Mouse (Mus musculus): ENCODE measurements at regions not wholly inside any gene's neighbourhood (a gene's known extent, or its start where the extent isn't known, plus 50 kb on each side); places are given as distances from the start of the nearest gene placed in this dataset.

- H3K36me3 ChIP-seq: no peaks in the 10 kb centered on the region
- no peaks in the 10 kb centered on the region for H3K27me3 ChIP-seq
- no peak overlapping the region for H3K4me2 ChIP-seq
- H3K27ac ChIP-seq: no peak overlapping the region
- no peak overlapping the region for H3K4me3 ChIP-seq
- ATAC-seq (ENCODE audit: insufficient number of reproducible peaks, low FRiP score, low TSS enrichment, low read depth): no peak
- WGBS: 24% methylated on average over 6 of the region's 6 CpGs
- H3K4me1 ChIP-seq: no peaks in the 10 kb centered on the region
- H3K9ac ChIP-seq: no peak overlapping the region
- no peaks in the 10 kb centered on the region for H3K9me3 ChIP-seq
Measured at GRCm38 (mm10) chr6:103318081-103318480, 192.3 kb upstream of the Chl1 start.

DNA sequence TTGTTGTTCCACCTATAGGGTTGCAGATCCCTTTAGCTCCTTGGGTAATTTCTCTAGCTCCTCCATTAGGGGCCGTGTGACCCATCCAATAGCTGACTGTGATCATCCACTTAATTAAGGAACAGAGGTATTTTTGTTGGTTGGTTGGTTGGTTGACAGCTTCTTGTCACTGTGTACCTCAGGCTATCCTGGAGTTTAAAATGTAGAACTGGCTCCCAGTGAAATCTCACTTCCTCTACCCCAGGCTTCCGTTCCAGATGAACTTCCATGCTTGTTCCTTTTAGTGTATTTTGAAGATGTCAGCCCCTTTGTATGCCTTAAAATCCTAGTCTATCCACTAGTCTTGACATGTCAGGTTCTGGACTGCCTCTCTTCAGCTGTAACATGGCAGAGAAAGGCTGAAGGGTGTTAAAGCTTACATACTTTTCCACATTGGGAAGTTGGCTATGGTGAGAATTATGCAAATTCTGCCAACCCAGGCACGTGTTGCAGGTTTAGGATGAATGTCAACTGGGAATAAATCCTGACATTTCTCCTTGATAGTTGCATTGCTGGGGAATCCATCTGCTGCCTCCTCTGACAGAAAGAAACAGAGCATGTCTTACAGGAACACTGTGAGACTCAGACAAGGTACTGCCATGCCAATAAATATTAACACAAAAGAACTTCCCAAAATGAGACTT lies 191.6 kb upstream of the Chl1 start:
- Histone ChIP-seq H3K4me1 (no peaks in the 10 kb centered on the region), H3K27me3 (no peaks in the 10 kb centered on the region), H3K4me3 (no peak overlapping the region), H3K4me2 (no peak overlapping the region), H3K9ac (no peak overlapping the region), H3K9me3 (no peaks in the 10 kb centered on the region), H3K27ac (no peak overlapping the region), H3K36me3 (no peaks in the 10 kb centered on the region)
- 65% methylated on average over 3 of the region's 3 CpGs for WGBS
- ATAC-seq (ENCODE audit: insufficient number of reproducible peaks, low FRiP score, low TSS enrichment, low read depth): no peak

DNA sequence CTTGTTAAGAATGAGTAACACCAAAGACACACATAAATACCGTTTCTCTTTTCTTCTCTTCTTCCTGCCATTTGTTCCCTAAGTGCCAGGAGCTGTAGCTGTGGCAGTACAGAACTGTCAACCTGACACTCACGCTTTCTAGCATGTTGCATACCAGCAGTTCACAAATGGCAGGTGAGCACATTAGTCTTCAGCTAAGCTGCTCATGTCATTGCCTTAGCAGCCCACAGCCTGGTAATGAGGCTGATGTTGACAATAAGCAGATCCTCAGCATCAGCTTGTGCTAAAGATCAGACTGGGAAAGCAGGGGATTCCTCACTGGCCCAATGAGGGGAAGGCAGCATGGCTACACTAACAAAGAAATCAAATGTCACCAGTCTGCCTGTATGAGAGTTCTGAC lies 190.4 kb upstream of the Chl1 start:
- no peaks in the 10 kb centered on the region for H3K9me3 ChIP-seq
- WGBS: 35% methylated on average over 2 of the region's 2 CpGs
- H3K4me2 ChIP-seq: no peak overlapping the region
- H3K9ac ChIP-seq: no peak overlapping the region
- H3K27me3 ChIP-seq: no peaks in the 10 kb centered on the region
- H3K27ac ChIP-seq: no peak overlapping the region
- no peak overlapping the region for H3K4me3 ChIP-seq
- H3K36me3 ChIP-seq: no peaks in the 10 kb centered on the region
- ATAC-seq (ENCODE audit: insufficient number of reproducible peaks, low FRiP score, low TSS enrichment, low read depth): no peak
- no peaks in the 10 kb centered on the region for H3K4me1 ChIP-seq

DNA sequence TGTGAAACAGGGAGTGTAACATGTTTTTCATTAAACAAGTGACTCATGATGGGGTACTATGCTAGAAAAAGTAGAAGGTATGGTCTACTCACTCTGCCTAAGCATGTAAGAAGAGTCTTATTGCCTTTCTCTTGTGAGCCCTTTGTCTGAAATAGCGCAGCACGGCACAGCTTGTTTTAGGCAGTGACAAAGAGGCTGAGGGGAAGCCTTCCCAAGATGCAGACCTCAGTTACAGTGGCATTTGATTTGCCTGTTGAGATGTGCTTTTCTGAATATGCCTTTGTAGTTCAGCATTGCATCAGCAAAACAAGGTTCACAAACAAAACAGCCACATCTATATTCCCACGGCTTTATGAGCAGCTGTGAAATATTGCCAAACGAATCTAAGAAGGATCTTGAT lies 189.8 kb upstream of the Chl1 start:
- WGBS: 65% methylated on average over 4 of the region's 4 CpGs
- Histone ChIP-seq H3K27me3 (no peaks in the 10 kb centered on the region), H3K9me3 (no peaks in the 10 kb centered on the region), H3K4me1 (no peaks in the 10 kb centered on the region), H3K9ac (no peak overlapping the region), H3K36me3 (no peaks in the 10 kb centered on the region), H3K4me2 (no peak overlapping the region), H3K27ac (no peak overlapping the region), H3K4me3 (no peak overlapping the region)
- no peak for ATAC-seq (ENCODE audit: insufficient number of reproducible peaks, low FRiP score, low TSS enrichment, low read depth)

GRCm38 (mm10) chr6:103321058-103321457 lies 189.3 kb upstream of the Chl1 start:
- ATAC-seq (ENCODE audit: insufficient number of reproducible peaks, low FRiP score, low TSS enrichment, low read depth): no peak
- 85% methylated on average over 2 of the region's 2 CpGs for WGBS
- no peak overlapping the region for H3K27ac ChIP-seq
- H3K9ac ChIP-seq: no peak overlapping the region
- H3K36me3 ChIP-seq: no peaks in the 10 kb centered on the region
- H3K9me3 ChIP-seq: no peaks in the 10 kb centered on the region
- no peak overlapping the region for H3K4me2 ChIP-seq
- H3K4me1 ChIP-seq: no peaks in the 10 kb centered on the region
- no peak overlapping the region for H3K4me3 ChIP-seq
- no peaks in the 10 kb centered on the region for H3K27me3 ChIP-seq

- no peak for ATAC-seq (ENCODE audit: insufficient number of reproducible peaks, low FRiP score, low TSS enrichment, low read depth)
- Histone ChIP-seq H3K4me3 (no peak overlapping the region), H3K36me3 (no peaks in the 10 kb centered on the region), H3K9ac (no peak overlapping the region), H3K4me1 (no peaks in the 10 kb centered on the region), H3K27me3 (no peaks in the 10 kb centered on the region), H3K9me3 (no peaks in the 10 kb centered on the region), H3K27ac (no peak overlapping the region), H3K4me2 (no peak overlapping the region)
Measured at GRCm38 (mm10) chr6:103322442-103322841, 187.9 kb upstream of the Chl1 start.

GRCm38 (mm10) chr6:103335683-103336082 lies 174.7 kb upstream of the Chl1 start:
- Histone ChIP-seq H3K4me1 (no peaks in the 10 kb centered on the region), H3K27ac (no peak overlapping the region), H3K9ac (no peak overlapping the region), H3K27me3 (no peaks in the 10 kb centered on the region), H3K36me3 (no peaks in the 10 kb centered on the region), H3K4me2 (no peak overlapping the region), H3K4me3 (no peak overlapping the region), H3K9me3 (no peaks in the 10 kb centered on the region)
- no peak for ATAC-seq (ENCODE audit: insufficient number of reproducible peaks, low FRiP score, low TSS enrichment, low read depth)

- no peaks in the 10 kb centered on the region for H3K36me3 ChIP-seq
- H3K27me3 ChIP-seq: no peaks in the 10 kb centered on the region
- H3K4me2 ChIP-seq: no peak overlapping the region
- H3K9ac ChIP-seq: no peak overlapping the region
- no peak overlapping the region for H3K4me3 ChIP-seq
- H3K4me1 ChIP-seq: no peaks in the 10 kb centered on the region
- H3K27ac ChIP-seq: no peak overlapping the region
- no peak for ATAC-seq (ENCODE audit: insufficient number of reproducible peaks, low FRiP score, low TSS enrichment, low read depth)
- H3K9me3 ChIP-seq: no peaks in the 10 kb centered on the region
- WGBS: 62% methylated on average over 7 of the region's 7 CpGs
Measured at GRCm38 (mm10) chr6:103339961-103340732, 170.2 kb upstream of the Chl1 start.

DNA sequence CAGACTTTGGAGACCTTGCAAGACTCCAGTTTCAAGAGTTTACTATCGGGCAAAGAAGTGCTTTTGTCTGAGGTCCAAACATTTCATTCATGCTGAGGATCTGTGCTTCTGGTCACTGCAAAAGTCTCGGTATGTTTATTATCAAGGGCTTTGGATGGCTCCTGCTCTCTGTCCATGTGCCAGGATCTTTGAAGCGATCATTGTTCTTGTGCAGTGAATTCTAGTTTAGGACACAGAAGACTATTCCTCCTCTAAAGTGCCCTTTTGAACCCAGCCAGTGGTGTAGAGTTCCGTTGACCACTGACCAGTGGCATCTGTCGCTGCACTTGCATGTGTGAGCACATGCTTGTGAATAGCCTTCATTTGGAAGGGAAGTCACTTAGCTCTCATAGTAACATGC lies 166.9 kb upstream of the Chl1 start:
- Histone ChIP-seq H3K27me3 (no peaks in the 10 kb centered on the region), H3K27ac (no peak overlapping the region), H3K4me3 (no peak overlapping the region), H3K4me2 (no peak overlapping the region), H3K36me3 (no peaks in the 10 kb centered on the region), H3K9me3 (no peaks in the 10 kb centered on the region), H3K4me1 (no peaks in the 10 kb centered on the region), H3K9ac (no peak overlapping the region)
- WGBS: 82% methylated on average over 5 of the region's 5 CpGs
- ATAC-seq (ENCODE audit: insufficient number of reproducible peaks, low FRiP score, low TSS enrichment, low read depth): no peak

- 71% methylated on average over 2 of the region's 2 CpGs for WGBS
- no peak overlapping the region for H3K4me3 ChIP-seq
- no peaks in the 10 kb centered on the region for H3K4me1 ChIP-seq
- no peak overlapping the region for H3K27ac ChIP-seq
- no peak for ATAC-seq (ENCODE audit: insufficient number of reproducible peaks, low FRiP score, low TSS enrichment, low read depth)
- H3K4me2 ChIP-seq: no peak overlapping the region
- no peaks in the 10 kb centered on the region for H3K27me3 ChIP-seq
- no peak overlapping the region for H3K9ac ChIP-seq
- no peaks in the 10 kb centered on the region for H3K36me3 ChIP-seq
- H3K9me3 ChIP-seq: no peaks in the 10 kb centered on the region
Measured at GRCm38 (mm10) chr6:103344413-103344812, 166.0 kb upstream of the Chl1 start.

DNA sequence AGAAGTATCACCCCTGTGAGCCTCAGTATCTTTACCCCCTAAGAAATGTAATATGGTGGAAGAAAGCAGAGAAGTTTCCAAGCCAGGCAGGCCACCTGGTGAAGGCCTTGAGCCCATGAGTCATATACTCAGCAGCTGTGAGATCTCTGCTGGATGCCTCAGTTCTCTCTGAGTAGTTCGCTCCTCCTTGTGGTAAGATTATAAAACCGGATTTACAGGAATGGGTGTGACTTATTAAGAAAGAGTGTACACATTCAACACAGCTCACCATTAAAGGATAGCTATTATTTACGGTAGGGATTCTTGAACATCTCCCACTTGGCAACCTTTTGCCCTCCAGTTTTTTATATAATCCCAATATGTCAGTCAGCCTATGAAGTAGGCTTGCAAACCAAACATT lies 165.2 kb upstream of the Chl1 start:
- Histone ChIP-seq H3K4me2 (no peak overlapping the region), H3K9ac (no peak overlapping the region), H3K4me3 (no peak overlapping the region), H3K9me3 (no peaks in the 10 kb centered on the region), H3K27me3 (no peaks in the 10 kb centered on the region), H3K27ac (no peak overlapping the region), H3K4me1 (no peaks in the 10 kb centered on the region), H3K36me3 (no peaks in the 10 kb centered on the region)
- WGBS: 56% methylated on average over 3 of the region's 3 CpGs
- no peak for ATAC-seq (ENCODE audit: insufficient number of reproducible peaks, low FRiP score, low TSS enrichment, low read depth)

GRCm38 (mm10) chr6:103352405-103353124 lies 157.8 kb upstream of the Chl1 start:
- no peak overlapping the region for H3K4me3 ChIP-seq

More at GRCm38 (mm10) chr6:103352405-103353124, 157.8 kb upstream of the Chl1 start:
- H3K36me3 ChIP-seq: no peaks in the 10 kb centered on the region
- no peak for ATAC-seq (ENCODE audit: insufficient number of reproducible peaks, low FRiP score, low TSS enrichment, low read depth)
- H3K4me2 ChIP-seq: no peak overlapping the region
- H3K27ac ChIP-seq: no peak overlapping the region
- H3K27me3 ChIP-seq: no peaks in the 10 kb centered on the region
- no peaks in the 10 kb centered on the region for H3K9me3 ChIP-seq
- H3K9ac ChIP-seq: no peak overlapping the region
- WGBS: 62% methylated on average over 3 of the region's 3 CpGs
- H3K4me1 ChIP-seq: no peaks in the 10 kb centered on the region
